Mouse (Mus musculus) kidney, postnatal 0 days (tissue): ENCODE measurements around the gene Pitpnm3. TPM values are rescaled to one million over a fixed set of nuclear protein-coding genes. Genes with fewer than 3 reads are reported as not detected.

Experiments used
- ATAC-seq: fragments of 200-750 bp; cut with Nextera tagmentation; replicated peaks from 2 replicates; pipeline ENCODE4 v1.8.0; 2017; ENCODE audit warnings: low read depth, moderate number of reproducible peaks, moderate TSS enrichment, moderate library complexity; ENCODE audit not compliant: low FRiP score
- DNase-seq: peaks from one replicate; pipeline ENCODE4 v3.0.0-alpha.2; 2016; ENCODE audit warnings: low spot score
- H3K27ac ChIP-seq: fragments of 300-500 bp; sonication (generic); 2 replicates; pipeline ENCODE4 v1.5.1; 2014; ENCODE audit warnings: mild to moderate bottlenecking
- H3K27me3 ChIP-seq: fragments of 300-500 bp; sonication (generic); 2 replicates; pipeline ENCODE4 v1.6.1; 2014; ENCODE audit warnings: low read length, mixed read lengths; ENCODE audit not compliant: insufficient read depth
- H3K36me3 ChIP-seq: fragments of 300-500 bp; sonication (generic); 2 replicates; pipeline ENCODE4 v1.6.1; 2014; ENCODE audit warnings: low read length, mixed read lengths; ENCODE audit not compliant: insufficient read depth
- H3K4me1 ChIP-seq: fragments of 300-500 bp; sonication (generic); replicated peaks from 2 replicates; pipeline ENCODE4 v1.6.1; 2014; ENCODE audit warnings: antibody characterized with exemption, low read length, mixed read lengths; ENCODE audit not compliant: insufficient read depth
- H3K4me2 ChIP-seq: fragments of 300-500 bp; sonication (generic); 2 replicates; pipeline ENCODE4 v1.6.1; 2014; ENCODE audit warnings: mild to moderate bottlenecking, low read length, moderate library complexity, mixed read lengths
- H3K4me3 ChIP-seq: fragments of 300-500 bp; sonication (generic); replicated peaks from 2 replicates; pipeline ENCODE4 v1.5.1; 2014; ENCODE audit warnings: low read depth, low read length
- H3K9ac ChIP-seq: fragments of 300-500 bp; sonication (generic); 2 replicates; pipeline ENCODE4 v1.6.1; 2014; ENCODE audit warnings: low read depth, low read length
- H3K9me3 ChIP-seq: fragments of 300-500 bp; sonication (generic); replicated peaks from 2 replicates; pipeline ENCODE4 v1.6.1; 2016; ENCODE audit warnings: low read length, inconsistent platforms, mixed read lengths
- CTCF ChIP-seq: IDR thresholded peaks from 2 replicates; pipeline ENCODE4 v1.5.1; 2016; ENCODE audit warnings: antibody characterized with exemption, low read depth, mild to moderate bottlenecking, moderate library complexity
- WGBS: fragments of 180-500 bp; shearing (Covaris S2); extraction: QIAGEN DNeasy Blood & Tissue Kit; methylation state at CpG from one replicate; pipeline ENCODE4 v1.1.7; 2014; 5-methylcytosine and 5-hydroxymethylcytosine counted together
- polyA plus RNA-seq: library from polyadenylated mRNA; unstranded; fragments of >200 nt; fragmentation: Nextera tagmentation; extraction: Ambion mirVana; gene quantifications from 2 replicates; pipeline ENCODE4 v1.2.1, GENCODE M21; 2015

The Pitpnm3 gene
- polyA plus RNA-seq, 1 experiment from 2014 or later: 0.42 TPM

GRCm38 (mm10) chr11:72155186-72155980, 19.8 kb upstream of the Pitpnm3 start:
- H3K4me1 ChIP-seq: 0 out of 2 replicates have a peak, but pooled peaks cover 5% of the 10 kb centered on the region
- DNase-seq (no peak), ATAC-seq (no peak)
- no peak overlapping the region for H3K9ac ChIP-seq
- no peaks in the 10 kb centered on the region for H3K9me3 ChIP-seq
- H3K4me2 ChIP-seq: no peak overlapping the region
- H3K27me3 ChIP-seq: no peaks in the 10 kb centered on the region
- no peak for TF ChIP-seq CTCF
- 81% methylated on average over 11 of the region's 11 CpGs for WGBS
- no peak overlapping the region for H3K4me3 ChIP-seq
- H3K36me3 ChIP-seq: 0 out of 2 replicates have a peak, but pooled peaks cover 15% of the 10 kb centered on the region
- no peak overlapping the region for H3K27ac ChIP-seq

- no peak; the same call in 1 of the 2 replicates for TF ChIP-seq CTCF
- Histone ChIP-seq H3K27me3 (no peaks in the 10 kb centered on the region), H3K9me3 (no peaks in the 10 kb centered on the region), H3K4me2 (no peak overlapping the region), H3K9ac (no peak overlapping the region), H3K4me1 (0 out of 2 replicates have a peak, but pooled peaks cover 5% of the 10 kb centered on the region), H3K27ac (peak overlapping the region; percentile 11; the same call in 1 of the 2 replicates), H3K4me3 (no peak overlapping the region), H3K36me3 (0 out of 2 replicates have a peak, but pooled peaks cover 15% of the 10 kb centered on the region)
- peak; percentile 83 for ATAC-seq
- peak; percentile 29 for DNase-seq
- 58% methylated on average over 12 of the region's 12 CpGs for WGBS
Measured at GRCm38 (mm10) chr11:72153122-72153862, 17.7 kb upstream of the Pitpnm3 start.

GRCm38 (mm10) chr11:72151120-72151519, 15.5 kb upstream of the Pitpnm3 start:
- Histone ChIP-seq H3K4me3 (no peak overlapping the region), H3K36me3 (0 out of 2 replicates have a peak, but pooled peaks cover 10% of the 10 kb centered on the region), H3K9me3 (no peaks in the 10 kb centered on the region), H3K9ac (no peak overlapping the region), H3K27me3 (no peaks in the 10 kb centered on the region), H3K4me2 (no peak overlapping the region), H3K4me1 (0 out of 2 replicates have a peak, but pooled peaks cover 5% of the 10 kb centered on the region), H3K27ac (0 out of 2 replicates have a peak overlapping the region, but pooled peaks have one; percentile 9)
- peak; percentile 53; the same call in 1 of the 2 replicates for ATAC-seq
- DNase-seq: no peak
- 40% methylated on average over 2 of the region's 2 CpGs for WGBS
- TF ChIP-seq CTCF: no peak

GRCm38 (mm10) chr11:72147910-72148309, 12.3 kb upstream of the Pitpnm3 start:
- ATAC-seq: no peak
- H3K9me3 ChIP-seq: no peaks in the 10 kb centered on the region
- H3K36me3 ChIP-seq: no peaks in the 10 kb centered on the region
- H3K9ac ChIP-seq: no peak overlapping the region
- peaks cover 5% of the 10 kb centered on the region; the same call in 1 of the 2 replicates for H3K4me1 ChIP-seq
- no peak overlapping the region for H3K4me2 ChIP-seq
- no peak overlapping the region for H3K4me3 ChIP-seq
- no peak overlapping the region for H3K27ac ChIP-seq
- 46% methylated on average over 3 of the region's 3 CpGs for WGBS
- H3K27me3 ChIP-seq: no peaks in the 10 kb centered on the region
- no peak for DNase-seq
- no peak for TF ChIP-seq CTCF

- peak; percentile 82 for ATAC-seq
- H3K4me2 ChIP-seq: no peak overlapping the region; the same call in 1 of the 2 replicates
- 67% methylated on average over 1 of the region's 1 CpGs for WGBS
Measured at GRCm38 (mm10) chr11:72145877-72146248, 10.3 kb upstream of the Pitpnm3 start.

More at GRCm38 (mm10) chr11:72145877-72146248, 10.3 kb upstream of the Pitpnm3 start:
- Histone ChIP-seq H3K36me3 (no peaks in the 10 kb centered on the region), H3K27ac (peak overlapping the region; percentile 77), H3K4me3 (no peak overlapping the region), H3K27me3 (no peaks in the 10 kb centered on the region), H3K9ac (no peak overlapping the region), H3K4me1 (no peaks in the 10 kb centered on the region; the same call in 1 of the 2 replicates), H3K9me3 (no peaks in the 10 kb centered on the region)
- no peak for DNase-seq
- TF ChIP-seq CTCF: no peak
